Comparison of ENCODE assay signal across 17 mouse cellular contexts in the genomic region with DNA sequence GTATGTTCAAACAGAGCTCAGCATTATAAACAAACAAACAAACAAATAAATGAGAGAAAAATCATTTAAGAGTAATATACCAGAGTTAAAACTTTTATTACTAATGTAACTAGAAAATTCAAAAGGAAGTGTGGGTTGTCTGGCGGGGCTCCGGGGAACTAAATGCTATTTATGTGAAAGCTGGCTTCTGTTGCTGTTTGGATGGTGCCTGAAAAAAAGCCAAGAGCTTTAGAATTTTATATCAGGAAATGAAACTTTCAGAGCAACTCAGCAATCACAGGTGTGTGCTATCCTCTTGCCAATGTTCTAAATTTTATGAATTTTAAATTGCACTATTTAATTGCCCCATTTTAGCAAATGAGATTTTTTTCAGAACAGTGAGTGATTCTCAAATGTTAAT.
DNase-seq lines count a peak whose midpoint lies in the region.
"Had no signal": no experiment of that assay in that cellular context is flagged by ENCODE, and none has a peak within 500 bp of the region (broad histone marks: within the 10 kb centered on the region; RNA-seq: fewer than 3 reads in every experiment).

No protein-coding gene starts in this region.

- peak; percentile 4 to 56 for DNase-seq in layer of hippocampus, adult 18-20 months (ENCODE audit: low spot score in 2 of 2)
- DNase-seq in layer of hippocampus, postnatal 25 days (ENCODE audit: extremely low spot score in 1 of 2, low spot score in 1 of 2) = no peak
- peak; percentile 9 for DNase-seq in right cerebral cortex, adult 18-20 months
- DNase-seq in right cerebral cortex, postnatal 4 days = no peak
- peak; percentile 7 to 31 for DNase-seq in right cerebral cortex, adult 2 months (ENCODE audit: low spot score in 2 of 2)
- no peak for DNase-seq in urinary bladder, postnatal 4 days (ENCODE audit: low spot score in 2 of 2)
- no peak for DNase-seq in kidney, postnatal 10 days
- no peak for DNase-seq in liver
- DNase-seq: adrenal gland, postnatal 10 days; cerebellum, adult 11 months; cerebellum, adult 9-10 months; embryo, embryonic 11 days; heart, postnatal 14 days; kidney, adult 11 months; kidney, postnatal 36 days; liver, embryonic 13.5 days; lung, adult 18-20 months had no signal

Comparison
In these comparisons a context has a peak if more than half of its experiments do, and no peak if none do; other contexts are left out.
1. DNase-seq: peak in layer of hippocampus, adult 18-20 months (2 of 2), right cerebral cortex, adult 18-20 months (single experiment) and right cerebral cortex, adult 2 months (2 of 2); none in layer of hippocampus, postnatal 25 days (0 of 2), right cerebral cortex, postnatal 4 days (single experiment), urinary bladder, postnatal 4 days (0 of 2), kidney, postnatal 10 days (single experiment) and liver (single experiment).